Mouse (Mus musculus) thymus, adult 2 months (tissue): Measurements from ENCODE around the gene E030030I06Rik. TPM values are rescaled to one million over a fixed set of nuclear protein-coding genes. Genes with fewer than 3 reads are reported as not detected.
"Not testable (repeated sequence)": the region's sequence is repeated elsewhere in the genome, so short reads cannot be mapped to it uniquely, and the experiment has no call there.

Source experiments
- DNase-seq: peaks from one replicate; pipeline ENCODE4 v3.0.0; 2021
- H3K27ac ChIP-seq: fragments of 200-500 bp; 2 replicates; pipeline ENCODE4 v1.5.1; 2012; ENCODE audit warnings: low read length, control low read depth; ENCODE audit not compliant: control insufficient read depth, insufficient read depth
- H3K27me3 ChIP-seq: fragments of 200-500 bp; 2 replicates; pipeline ENCODE4 v1.6.1; 2012; ENCODE audit warnings: mild to moderate bottlenecking, low read length, moderate library complexity, mixed read lengths; ENCODE audit not compliant: control insufficient read depth, insufficient read depth
- H3K36me3 ChIP-seq: fragments of 200-500 bp; 2 replicates; pipeline ENCODE4 v1.6.1; 2012; ENCODE audit warnings: mild to moderate bottlenecking, low read length, moderate library complexity; ENCODE audit not compliant: control insufficient read depth, insufficient read depth
- H3K4me1 ChIP-seq: fragments of 200-500 bp; replicated peaks from 2 replicates; pipeline ENCODE4 v1.6.1; 2012; ENCODE audit warnings: low read length; ENCODE audit not compliant: control insufficient read depth, insufficient read depth
- H3K4me3 ChIP-seq: fragments of 200-500 bp; 2 replicates; pipeline ENCODE4 v1.5.1; 2012; ENCODE audit warnings: mild to moderate bottlenecking, low read length, control low read depth, moderate library complexity; ENCODE audit not compliant: control insufficient read depth, insufficient read depth
- CTCF ChIP-seq: fragments of 200-500 bp; IDR thresholded peaks from 2 replicates; pipeline ENCODE4 v1.5.1; 2012; ENCODE audit warnings: mild to moderate bottlenecking, control low read depth, low read length, moderate library complexity, borderline replicate concordance; ENCODE audit not compliant: control insufficient read depth, poor library complexity, insufficient read depth; ENCODE audit errors: extremely low read depth
- POLR2A ChIP-seq: fragments of 200-500 bp; IDR thresholded peaks from 2 replicates; pipeline ENCODE4 v1.6.1; 2012; ENCODE audit warnings: mild to moderate bottlenecking, low read length, control low read depth, moderate library complexity; ENCODE audit not compliant: control insufficient read depth, poor library complexity, insufficient read depth; ENCODE audit errors: extremely low read depth
- WGBS: fragments of 180-500 bp; shearing (Covaris S2); methylation state at CpG from one replicate; pipeline ENCODE4 v1.1.7; 2018; 5-methylcytosine and 5-hydroxymethylcytosine counted together
- polyA plus RNA-seq: library from polyadenylated mRNA; depleted of rRNA; stranded (reverse); fragments of >200 nt; gene quantifications from 2 replicates; pipeline ENCODE4 v1.2.3, GENCODE M21; 2012

The E030030I06Rik gene
- polyA plus RNA-seq, 1 experiment, result 4.5 TPM

DNA sequence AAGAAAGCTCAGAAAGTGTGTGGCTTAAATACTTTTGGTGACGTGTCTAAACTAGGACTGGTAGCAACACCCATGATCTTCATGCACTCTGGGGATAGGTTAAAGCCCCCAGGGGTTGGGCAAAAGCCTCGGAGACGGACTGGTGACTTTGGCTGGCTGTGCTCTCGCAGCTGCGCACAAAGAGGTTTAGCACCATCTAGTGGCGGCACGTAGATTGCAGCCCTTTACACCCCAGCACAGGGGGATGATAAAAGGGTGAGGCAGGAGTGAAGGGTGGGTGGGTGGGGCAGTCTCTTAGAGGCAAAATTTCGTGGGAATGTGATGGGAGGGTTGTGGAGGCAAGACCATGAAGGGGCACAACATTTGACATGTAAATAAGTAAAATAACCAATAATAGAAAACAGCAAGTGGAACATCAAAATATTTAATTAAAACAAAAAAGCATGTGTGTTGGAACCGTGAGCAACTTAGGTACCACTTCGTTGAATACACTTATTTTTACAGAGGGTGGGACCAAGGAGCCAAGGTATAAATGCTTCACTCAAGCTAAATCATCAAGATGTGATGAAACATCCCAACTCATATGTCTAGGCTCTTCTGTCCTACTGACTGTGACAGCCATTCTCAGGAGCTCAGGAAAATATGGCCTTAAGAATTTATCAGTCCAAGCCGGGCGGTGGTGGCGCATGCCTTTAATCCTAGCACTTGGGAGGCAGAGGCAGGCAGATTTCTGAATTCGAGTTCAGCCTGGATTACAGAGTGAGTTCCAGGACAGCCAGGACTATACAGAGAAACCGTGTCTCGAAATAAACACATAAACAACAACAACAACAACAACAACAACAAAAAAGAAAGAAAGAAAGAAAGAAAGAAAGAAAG, 14.9 kb upstream of the E030030I06Rik start:
- DNase-seq, result peak; percentile 73
- not testable (repeated sequence) for H3K36me3 ChIP-seq, H3K4me1 ChIP-seq, H3K27me3 ChIP-seq, H3K27ac ChIP-seq, H3K4me3 ChIP-seq
- 38% methylated on average over 16 of the region's 16 CpGs for WGBS

DNA sequence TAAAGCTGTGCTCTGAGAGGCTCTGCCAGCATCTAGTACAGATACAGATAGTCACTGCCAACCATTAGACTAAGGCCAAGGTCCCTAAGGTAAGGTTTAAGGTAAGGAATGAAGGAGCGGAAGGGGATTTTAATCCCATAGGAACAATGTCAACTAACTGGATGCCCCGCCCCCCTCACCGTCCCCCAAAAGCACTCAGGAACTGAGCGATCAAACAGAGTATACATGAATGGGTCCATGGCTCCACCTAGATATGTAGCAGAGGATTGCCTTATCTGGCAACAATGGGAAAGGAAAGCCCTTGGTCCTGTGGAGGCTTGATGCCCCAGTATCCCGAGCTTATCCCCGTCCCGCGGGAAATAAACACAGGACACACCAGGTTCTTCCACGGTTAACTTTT, 14.2 kb upstream of the E030030I06Rik start:
- 11% methylated on average over 9 of the region's 9 CpGs for WGBS
- H3K4me1 ChIP-seq, H3K36me3 ChIP-seq, H3K27me3 ChIP-seq, H3K4me3 ChIP-seq, H3K27ac ChIP-seq, DNase-seq: not testable (repeated sequence)

DNA sequence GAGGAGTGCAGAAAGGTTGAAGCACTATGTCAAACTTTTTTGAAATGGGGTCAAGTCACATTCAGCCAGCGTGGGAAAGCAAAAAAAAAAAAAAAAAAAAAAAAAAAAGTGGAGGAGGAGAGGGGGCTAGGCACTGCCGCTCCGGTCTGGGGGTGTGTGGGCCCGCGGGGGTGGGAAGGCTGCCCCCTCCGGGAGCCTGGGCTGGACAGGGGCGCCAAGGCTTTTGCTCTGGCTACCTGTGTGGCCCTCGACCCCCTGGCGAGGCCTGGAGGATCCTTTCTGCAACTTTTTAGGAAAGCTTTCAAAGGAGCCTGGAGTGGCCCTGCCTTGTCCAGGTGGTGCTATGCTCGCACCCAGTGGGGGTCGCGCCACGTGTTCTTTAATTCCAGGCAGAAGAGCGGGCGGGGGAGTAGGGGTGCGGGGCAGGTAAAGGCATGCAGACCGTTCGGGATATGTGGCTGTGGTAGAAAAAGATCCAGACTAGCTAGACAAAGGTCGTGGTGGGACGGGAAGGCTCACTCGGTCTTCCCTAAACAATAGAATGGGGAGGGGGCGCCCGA, 10.6 kb upstream of the E030030I06Rik start:
- 18% methylated on average over 23 of the region's 23 CpGs for WGBS
- H3K36me3 ChIP-seq, result no peaks in the 10 kb centered on the region
- H3K27ac ChIP-seq, result no peak overlapping the region
- TF ChIP-seq POLR2A (no peak), CTCF (no peak)
- DNase-seq, result no peak
- no peaks in the 10 kb centered on the region for H3K4me1 ChIP-seq
- H3K27me3 ChIP-seq, result peaks cover 18% of the 10 kb centered on the region
- no peak overlapping the region for H3K4me3 ChIP-seq

DNA sequence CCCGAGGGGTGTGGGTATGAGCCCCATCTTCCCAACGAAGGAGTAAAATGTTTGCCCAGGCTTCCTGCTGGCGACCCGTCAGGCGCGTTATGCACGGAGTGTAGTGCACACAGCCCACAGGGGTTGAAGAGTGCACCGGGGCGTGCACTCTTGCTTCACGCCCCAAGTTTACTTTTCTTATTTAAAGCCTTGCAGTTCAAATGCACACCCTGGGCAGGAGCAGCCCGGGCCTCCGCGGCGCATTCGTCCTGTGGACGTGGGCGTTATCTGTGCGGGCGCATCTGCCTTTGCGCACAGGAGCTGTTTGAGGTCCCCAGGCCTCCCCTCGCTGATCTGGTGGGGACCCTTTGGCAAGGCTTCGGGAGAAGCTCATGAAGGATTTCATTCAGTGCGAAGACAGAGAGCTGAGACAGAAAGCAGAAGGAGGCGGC, 10.1 kb upstream of the E030030I06Rik start:
- no peak for TF ChIP-seq CTCF
- TF ChIP-seq POLR2A, result no peak
- DNase-seq, result no peak
- Histone ChIP-seq H3K27ac (no peak overlapping the region), H3K4me1 (no peaks in the 10 kb centered on the region; the same call in 1 of the 2 replicates), H3K4me3 (no peak overlapping the region), H3K36me3 (no peaks in the 10 kb centered on the region), H3K27me3 (peaks cover 20% of the 10 kb centered on the region)
- 5% methylated on average over 24 of the region's 24 CpGs for WGBS

DNA sequence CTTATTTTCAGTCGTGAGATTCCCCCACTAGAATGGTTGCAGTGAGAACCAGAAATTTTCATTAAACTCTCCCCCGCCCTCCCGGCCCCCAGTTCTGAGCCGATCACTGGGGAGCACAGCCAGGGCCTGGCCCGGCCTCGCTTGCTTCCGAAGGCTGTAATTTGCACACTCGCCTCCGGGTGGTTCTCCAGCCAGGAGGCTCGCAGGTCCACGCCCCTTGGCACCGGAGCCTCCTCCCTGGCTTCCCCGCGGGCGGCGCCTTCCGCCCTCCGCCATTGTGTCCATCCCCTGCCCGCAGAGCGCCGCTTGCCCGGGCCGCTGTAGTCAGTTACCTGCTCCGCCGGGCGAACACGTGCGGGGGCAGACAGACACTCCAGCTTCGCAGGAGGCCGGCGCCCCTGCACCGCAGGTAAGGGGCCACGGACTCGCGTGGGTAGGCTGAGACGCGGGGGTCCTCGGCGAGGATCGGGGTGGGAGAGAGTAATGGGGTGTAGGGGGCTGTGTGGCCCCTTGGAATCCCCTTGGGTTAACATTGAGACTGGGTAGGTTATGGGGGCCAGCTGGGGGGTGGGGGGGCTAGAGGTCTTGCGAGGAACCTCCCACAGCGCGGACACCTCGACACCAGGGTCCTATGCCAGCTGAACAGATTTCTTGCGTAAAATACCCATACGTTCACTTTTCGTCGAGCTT, 9.4 kb upstream of the E030030I06Rik start, which contains the start of the genes Raet1e and H60b:
Gene Raet1e (plus strand): TSS at position 260 of the 690 bp plus-strand sequence.
Gene H60b (plus strand): TSS at position 277 of the 690 bp plus-strand sequence.
- not testable (repeated sequence) for H3K4me1 ChIP-seq, H3K27ac ChIP-seq, DNase-seq, H3K36me3 ChIP-seq
- 2% methylated on average over 48 of the region's 48 CpGs for WGBS
- H3K4me3 ChIP-seq, result peak within 1 kb of the TSS; percentile 0; the same call in 1 of the 2 replicates
- peaks cover 24% of the 10 kb centered on the region for H3K27me3 ChIP-seq

DNA sequence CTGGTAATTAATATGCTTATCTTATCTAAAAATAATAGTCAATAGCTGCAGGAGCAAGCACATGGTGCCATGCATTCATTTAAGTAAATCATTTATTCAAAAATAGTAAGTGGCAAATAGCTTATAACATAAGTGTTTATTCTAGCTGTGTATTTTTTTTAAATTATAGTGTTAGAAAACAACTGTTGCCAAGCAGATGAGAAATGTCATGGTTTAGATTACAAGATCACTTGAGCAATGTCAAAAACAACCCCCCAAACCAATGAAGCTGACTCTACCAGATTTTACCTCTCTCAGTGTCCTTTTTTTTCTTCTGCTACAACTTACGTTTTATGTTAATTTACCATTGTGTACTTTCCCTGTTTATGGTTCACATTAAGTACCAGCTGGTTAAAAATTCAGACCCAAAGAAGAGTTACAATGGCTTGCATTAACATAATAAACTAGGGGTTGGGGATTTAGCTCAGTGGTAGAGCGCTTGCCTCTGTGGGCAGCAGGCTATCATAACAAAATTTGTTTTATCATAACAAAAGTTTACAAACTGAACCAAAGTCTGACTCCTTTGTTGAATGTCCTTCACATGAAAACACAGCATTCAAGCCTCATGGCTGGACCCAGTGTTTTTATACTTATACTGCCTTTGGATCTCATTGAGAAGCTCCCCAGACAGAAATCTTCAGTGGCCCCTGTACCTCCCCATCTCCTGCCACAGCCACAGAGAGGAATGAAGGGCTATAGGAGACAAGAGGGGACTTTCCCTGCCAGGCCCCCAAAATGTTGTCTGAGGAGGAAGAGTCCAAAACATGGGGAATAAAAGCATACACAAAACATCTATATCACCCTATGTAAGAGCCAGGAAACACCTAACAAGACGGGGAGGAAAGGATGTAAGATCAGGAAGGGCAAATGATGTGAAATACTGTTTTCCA, 6.1 kb upstream of the E030030I06Rik start:
- Histone ChIP-seq H3K4me1 (peaks cover 6% of the 10 kb centered on the region), H3K4me3 (no peak overlapping the region), H3K27ac (no peak overlapping the region), H3K27me3 (peaks cover 37% of the 10 kb centered on the region), H3K36me3 (no peaks in the 10 kb centered on the region)
- no peak for TF ChIP-seq POLR2A
- no peak for TF ChIP-seq CTCF
- DNase-seq, result no peak
- WGBS, result 56% methylated on average over 3 of the region's 3 CpGs

DNA sequence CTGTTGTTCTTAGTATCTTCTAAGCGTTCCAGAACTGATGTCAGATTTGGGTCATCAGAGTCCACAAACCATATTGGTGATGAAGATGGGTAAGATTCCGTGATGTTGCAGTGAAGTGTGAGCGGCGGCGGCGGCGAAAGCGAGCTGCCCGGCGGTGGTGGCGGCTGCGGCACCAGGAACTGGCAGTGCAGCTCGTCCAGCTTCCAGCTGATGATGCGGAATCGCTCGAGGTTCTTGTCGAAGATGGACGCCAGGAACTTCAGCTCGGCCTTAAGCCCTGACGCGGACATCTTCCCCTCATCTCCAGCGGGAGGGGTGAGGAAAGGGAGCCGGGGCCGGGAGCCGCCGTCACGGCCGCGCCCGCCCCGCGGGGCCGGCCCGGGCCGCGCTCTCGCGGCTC, 5.1 kb upstream of the E030030I06Rik start:
- peaks cover 14% of the 10 kb centered on the region for H3K4me1 ChIP-seq
- H3K27me3 ChIP-seq, result peaks cover 33% of the 10 kb centered on the region
- not testable (repeated sequence) for H3K4me3 ChIP-seq, DNase-seq, H3K27ac ChIP-seq, H3K36me3 ChIP-seq
- 2% methylated on average over 38 of the region's 38 CpGs for WGBS

DNA sequence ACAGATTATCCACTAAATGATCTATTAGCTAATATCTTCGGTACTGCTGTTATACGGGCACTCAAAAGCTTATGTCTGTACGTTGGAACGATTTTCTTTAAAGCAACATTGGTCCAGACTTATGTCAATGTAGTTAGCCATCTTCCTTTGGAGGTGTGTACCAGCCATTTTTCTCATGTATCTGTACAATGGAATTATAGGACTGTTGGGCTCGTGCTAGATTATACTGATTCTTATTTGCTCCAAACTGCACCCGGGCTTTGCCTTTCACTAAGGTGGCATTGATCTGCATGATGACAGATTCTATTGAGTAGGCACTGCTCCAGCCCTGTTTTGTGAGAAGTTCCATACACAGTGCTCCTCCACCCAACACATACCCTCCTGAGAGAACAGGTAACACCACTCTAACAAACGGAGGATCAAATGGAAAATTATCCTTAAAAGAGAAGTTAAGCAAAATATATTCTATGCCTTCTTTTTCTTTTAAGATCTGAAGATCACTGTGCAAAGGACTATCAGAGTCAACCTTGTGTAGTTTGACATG, 4.1 kb upstream of the E030030I06Rik start:
- 17% methylated on average over 7 of the region's 7 CpGs for WGBS
- not testable (repeated sequence) for H3K36me3 ChIP-seq, H3K4me3 ChIP-seq, H3K27ac ChIP-seq, DNase-seq
- Histone ChIP-seq H3K27me3 (peaks cover 30% of the 10 kb centered on the region), H3K4me1 (peaks cover 16% of the 10 kb centered on the region)
